Mouse (Mus musculus) forebrain, embryonic 14.5 days (tissue): ENCODE data around the gene Gm20388. TPM values are rescaled to one million over a fixed set of nuclear protein-coding genes. Genes with fewer than 3 reads are reported as not detected.

Experiments used
- ATAC-seq: fragments of 200-750 bp; cut with Nextera tagmentation; 2 replicates; pipeline ENCODE4 v1.8.0; 2017; ENCODE audit warnings: mild to moderate bottlenecking, moderate library complexity
- DNase-seq: peaks from one replicate; pipeline ENCODE4 v3.0.0-alpha.2; 2015; ENCODE audit warnings: low spot score
- H3K27ac ChIP-seq: fragments of 300-500 bp; sonication (generic); 2 replicates; pipeline ENCODE4 v1.5.1; 2014; ENCODE audit warnings: low read depth, mild to moderate bottlenecking, control low read depth, low read length, moderate library complexity
- H3K27me3 ChIP-seq: fragments of 300-500 bp; sonication (generic); replicated peaks from 2 replicates; pipeline ENCODE4 v1.6.1; 2014; ENCODE audit warnings: low read length, control low read depth, mixed read lengths; ENCODE audit not compliant: control insufficient read depth, insufficient read depth
- H3K36me3 ChIP-seq: fragments of 300-500 bp; sonication (generic); 2 replicates; pipeline ENCODE4 v1.6.1; 2014; ENCODE audit warnings: low read length, control low read depth; ENCODE audit not compliant: control insufficient read depth, insufficient read depth
- H3K4me1 ChIP-seq: fragments of 300-500 bp; sonication (generic); 2 replicates; pipeline ENCODE4 v1.6.1; 2014; ENCODE audit warnings: antibody characterized with exemption, low read length, control low read depth; ENCODE audit not compliant: control insufficient read depth, insufficient read depth
- H3K4me2 ChIP-seq: fragments of 300-500 bp; sonication (generic); 2 replicates; pipeline ENCODE4 v1.6.1; 2014; ENCODE audit warnings: mild to moderate bottlenecking, control low read depth, low read length
- H3K4me3 ChIP-seq: fragments of 300-500 bp; sonication (generic); 2 replicates; pipeline ENCODE4 v1.5.1; 2014; ENCODE audit warnings: low read depth, low read length, control low read depth
- H3K9ac ChIP-seq: fragments of 300-500 bp; sonication (generic); 2 replicates; pipeline ENCODE4 v1.6.1; 2014; ENCODE audit warnings: mild to moderate bottlenecking, low read length, control low read depth, moderate library complexity
- H3K9me3 ChIP-seq: fragments of 300-500 bp; sonication (generic); replicated peaks from 2 replicates; pipeline ENCODE4 v1.6.1; 2016; ENCODE audit warnings: low read length, control low read depth, mixed read lengths; ENCODE audit not compliant: control insufficient read depth
- WGBS: fragments of 180-500 bp; shearing (Covaris S2); extraction: QIAGEN DNeasy Blood & Tissue Kit; methylation state at CpG from one replicate; pipeline ENCODE4 v1.1.7; 2014; 5-methylcytosine and 5-hydroxymethylcytosine counted together
- polyA plus RNA-seq: library from polyadenylated mRNA; unstranded; fragments of >200 nt; fragmentation: Nextera tagmentation; extraction: Ambion mirVana; gene quantifications from 2 replicates; pipeline ENCODE4 v1.2.1, GENCODE M21; 2014

The Gm20388 gene
- polyA plus RNA-seq, 1 experiment from 2014 or later: 7.4 TPM

- H3K27me3 ChIP-seq: no peaks in the 10 kb centered on the region
- peaks cover 9% of the 10 kb centered on the region for H3K4me1 ChIP-seq
- ATAC-seq: no peak
- no peak overlapping the region for H3K27ac ChIP-seq
- no peaks in the 10 kb centered on the region for H3K36me3 ChIP-seq
- no peaks in the 10 kb centered on the region for H3K9me3 ChIP-seq
- H3K4me2 ChIP-seq: no peak overlapping the region
- DNase-seq: no peak
- no peak overlapping the region for H3K4me3 ChIP-seq
- WGBS: 54% methylated on average over 6 of the region's 6 CpGs
- H3K9ac ChIP-seq: no peak overlapping the region
Observed at GRCm38 (mm10) chr8:124099623-124099965, 4189.0 kb downstream of the Gm20388 start.

- H3K36me3 ChIP-seq: no peaks in the 10 kb centered on the region
- WGBS: 59% methylated on average over 6 of the region's 6 CpGs
- H3K4me1 ChIP-seq: no peaks in the 10 kb centered on the region
- no peak overlapping the region for H3K27ac ChIP-seq
- no peak overlapping the region for H3K9ac ChIP-seq
- ATAC-seq (no peak), DNase-seq (no peak)
- no peak overlapping the region for H3K4me2 ChIP-seq
- H3K27me3 ChIP-seq: no peaks in the 10 kb centered on the region
- no peak overlapping the region for H3K4me3 ChIP-seq
- no peaks in the 10 kb centered on the region for H3K9me3 ChIP-seq
Observed at GRCm38 (mm10) chr8:124105869-124106268, 4195.2 kb downstream of the Gm20388 start.

GRCm38 (mm10) chr8:124106328-124107195 is 4195.9 kb downstream of the Gm20388 start:
- no peak for ATAC-seq
- no peaks in the 10 kb centered on the region for H3K9me3 ChIP-seq
- no peaks in the 10 kb centered on the region for H3K4me1 ChIP-seq
- H3K27ac ChIP-seq: no peak overlapping the region
- no peak for DNase-seq
- H3K27me3 ChIP-seq: no peaks in the 10 kb centered on the region
- no peaks in the 10 kb centered on the region for H3K36me3 ChIP-seq
- no peak overlapping the region for H3K4me2 ChIP-seq
- H3K9ac ChIP-seq: no peak overlapping the region
- no peak overlapping the region for H3K4me3 ChIP-seq
- WGBS: 89% methylated on average over 7 of the region's 7 CpGs

- ATAC-seq (no peak), DNase-seq (no peak)
- H3K4me3 ChIP-seq: no peak overlapping the region
- no peak overlapping the region for H3K9ac ChIP-seq
- no peak overlapping the region for H3K4me2 ChIP-seq
- no peaks in the 10 kb centered on the region for H3K4me1 ChIP-seq
- no peak overlapping the region for H3K27ac ChIP-seq
- H3K36me3 ChIP-seq: no peaks in the 10 kb centered on the region
- H3K27me3 ChIP-seq: no peaks in the 10 kb centered on the region
- 85% methylated on average over 10 of the region's 10 CpGs for WGBS
- no peaks in the 10 kb centered on the region for H3K9me3 ChIP-seq
Observed at GRCm38 (mm10) chr8:124113108-124113507, 4202.5 kb downstream of the Gm20388 start.

- DNase-seq: no peak
- ATAC-seq: no peak
- Histone ChIP-seq H3K4me3 (no peak overlapping the region), H3K27ac (no peak overlapping the region), H3K4me1 (no peaks in the 10 kb centered on the region), H3K9me3 (no peaks in the 10 kb centered on the region), H3K4me2 (no peak overlapping the region), H3K36me3 (no peaks in the 10 kb centered on the region), H3K27me3 (no peaks in the 10 kb centered on the region), H3K9ac (no peak overlapping the region)
- WGBS: 97% methylated on average over 19 of the region's 20 CpGs
Observed at GRCm38 (mm10) chr8:124125241-124125640, 4214.6 kb downstream of the Gm20388 start.

GRCm38 (mm10) chr8:124137261-124137660 is 4226.6 kb downstream of the Gm20388 start:
- no peak overlapping the region for H3K9ac ChIP-seq
- H3K27me3 ChIP-seq: no peaks in the 10 kb centered on the region; the same call in 1 of the 2 replicates
- 67% methylated on average over 5 of the region's 5 CpGs for WGBS
- peaks cover 22% of the 10 kb centered on the region for H3K4me1 ChIP-seq
- no peak overlapping the region for H3K27ac ChIP-seq
- H3K36me3 ChIP-seq: no peaks in the 10 kb centered on the region
- no peak overlapping the region for H3K4me3 ChIP-seq
- no peak overlapping the region for H3K4me2 ChIP-seq
- peak; percentile 55 for DNase-seq
- peak; percentile 61; the same call in 1 of the 2 replicates for ATAC-seq
- H3K9me3 ChIP-seq: no peaks in the 10 kb centered on the region

GRCm38 (mm10) chr8:124140211-124140790 is 4229.7 kb downstream of the Gm20388 start:
- Histone ChIP-seq H3K4me1 (peaks cover 32% of the 10 kb centered on the region), H3K36me3 (no peaks in the 10 kb centered on the region), H3K27ac (peak overlapping the region; percentile 59), H3K4me3 (no peak overlapping the region), H3K9me3 (no peaks in the 10 kb centered on the region), H3K4me2 (peak overlapping the region; percentile 35), H3K27me3 (no peaks in the 10 kb centered on the region; the same call in 1 of the 2 replicates), H3K9ac (peak overlapping the region; percentile 26; the same call in 1 of the 2 replicates)
- DNase-seq: no peak
- no peak for ATAC-seq
- 36% methylated on average over 11 of the region's 11 CpGs for WGBS

- H3K4me2 ChIP-seq: peak overlapping the region; percentile 35
- WGBS: 2% methylated on average over 20 of the region's 20 CpGs
- peak; percentile 85 for DNase-seq
- ATAC-seq: peak; percentile 77
- peak overlapping the region; percentile 26; the same call in 1 of the 2 replicates for H3K9ac ChIP-seq
- no peak overlapping the region for H3K4me3 ChIP-seq
- H3K36me3 ChIP-seq: no peaks in the 10 kb centered on the region
- H3K9me3 ChIP-seq: no peaks in the 10 kb centered on the region
- peaks cover 32% of the 10 kb centered on the region for H3K4me1 ChIP-seq
- peak overlapping the region; percentile 59 for H3K27ac ChIP-seq
- H3K27me3 ChIP-seq: no peaks in the 10 kb centered on the region; the same call in 1 of the 2 replicates
Observed at GRCm38 (mm10) chr8:124140868-124141431, 4230.3 kb downstream of the Gm20388 start.
